Comparison of ENCODE assay signal across 8 mouse cellular contexts in genomic region chr3:66292356-66292946, GRCm38 (mm10). TPM values are rescaled to one million over a fixed set of nuclear protein-coding genes. Genes with fewer than 3 reads are reported as not detected.
A peak's percentile ranks its signal among the peaks of the same experiment; 100 is the strongest.
DNase-seq lines count a peak whose midpoint lies in the region; ATAC-seq and TF ChIP-seq lines count a peak whose summit lies in the region.

No protein-coding gene starts in this region.

- TF ChIP-seq POLR2A in liver, adult 2 months (IDR thresholded peaks at IDR 0.05; ENCODE audit: extremely low read depth, insufficient read depth, low read length), result no peak
- no peak for TF ChIP-seq POLR2A in myocyte (IDR thresholded peaks at IDR 0.05; ENCODE audit: insufficient read length, low read depth)

- DNase-seq in left cerebral cortex, postnatal 4 days, result peak; percentile 5
- no peak for DNase-seq in left cerebral cortex, adult 8-10 months (ENCODE audit: low spot score in 2 of 2)
- DNase-seq in embryonic facial prominence, embryonic 14.5 days (ENCODE audit: low spot score), result peak; percentile 85
- DNase-seq in hindbrain, embryonic 14.5 days (ENCODE audit: low spot score), result no peak
- peak; percentile 8 for DNase-seq in liver, adult 2 months (ENCODE audit: extremely low read depth, low read depth, low spot score)
- DNase-seq in spleen, postnatal 14 days (ENCODE audit: low spot score in 2 of 2), result no peak

- peak; percentile 94 for ATAC-seq in embryonic facial prominence, embryonic 14.5 days (ENCODE audit: low read depth)
- peak; percentile 70 for ATAC-seq in hindbrain, embryonic 14.5 days (ENCODE audit: low FRiP score)
- ATAC-seq in erythroid progenitor cell, adult 5-6 weeks (replicated peaks; ENCODE audit: low FRiP score, poor library complexity, severe bottlenecking), result no peak

- H3K9me3 ChIP-seq in embryonic facial prominence, embryonic 14.5 days (ENCODE audit: control insufficient read depth, low read length), result no peaks in the 10 kb centered on the region
- H3K9me3 ChIP-seq in hindbrain, embryonic 14.5 days (ENCODE audit: control insufficient read depth, low read length), result no peaks in the 10 kb centered on the region

- WGBS in embryonic facial prominence, embryonic 14.5 days, result 3% methylated on average over 17 of the region's 20 CpGs
- WGBS in hindbrain, embryonic 14.5 days, result 12% methylated on average over 20 of the region's 20 CpGs
- WGBS in liver, adult 2 months, result 9% methylated on average over 20 of the region's 20 CpGs

- peak overlapping the region; percentile 74 for H3K27ac ChIP-seq in embryonic facial prominence, embryonic 14.5 days (replicated peaks; ENCODE audit: low read depth, low read length)
- no peak overlapping the region for H3K27ac ChIP-seq in hindbrain, embryonic 14.5 days
- H3K27ac ChIP-seq in liver, adult 2 months (replicated peaks; ENCODE audit: insufficient read depth, low read depth, low read length), result no peak overlapping the region

- H3K4me3 ChIP-seq in embryonic facial prominence, embryonic 14.5 days (ENCODE audit: low read depth, low read length), result peak overlapping the region; percentile 33
- peak overlapping the region; percentile 8 for H3K4me3 ChIP-seq in hindbrain, embryonic 14.5 days (replicated peaks; ENCODE audit: low read length)
- peak overlapping the region; percentile 25; the same call in 1 of the 2 replicates for H3K4me3 ChIP-seq in liver, adult 2 months (ENCODE audit: insufficient read depth, low read depth, low read length)
- H3K4me3 ChIP-seq in myocyte, result no peak overlapping the region

- H3K36me3 ChIP-seq in embryonic facial prominence, embryonic 14.5 days (ENCODE audit: control insufficient read depth, insufficient read depth, low read length), result no peaks in the 10 kb centered on the region
- H3K36me3 ChIP-seq in hindbrain, embryonic 14.5 days (replicated peaks; ENCODE audit: control insufficient read depth, insufficient read depth), result no peaks in the 10 kb centered on the region
- H3K36me3 ChIP-seq in liver, adult 2 months (ENCODE audit: control insufficient read depth, insufficient read depth, low read length), result no peaks in the 10 kb centered on the region
- H3K36me3 ChIP-seq in myocyte (ENCODE audit: control insufficient read depth, insufficient read depth), result no peaks in the 10 kb centered on the region

- peak overlapping the region; percentile 60 for H3K4me2 ChIP-seq in embryonic facial prominence, embryonic 14.5 days (ENCODE audit: low read depth, low read length)
- H3K4me2 ChIP-seq in hindbrain, embryonic 14.5 days (replicated peaks), result peak overlapping the region; percentile 39
- peak overlapping the region; percentile 0 for H3K4me2 ChIP-seq in myocyte (ENCODE audit: low read depth)

- H3K79me2 ChIP-seq in liver, adult 2 months (ENCODE audit: control insufficient read depth, insufficient read depth, low read length), result no peaks in the 10 kb centered on the region
- H3K79me2 ChIP-seq in myocyte (ENCODE audit: control insufficient read depth, insufficient read depth), result no peaks in the 10 kb centered on the region

- TF ChIP-seq CTCF in liver, adult 2 months (IDR thresholded peaks at IDR 0.05; ENCODE audit: low read depth, low read length), result no peak

- H3ac ChIP-seq in myocyte (ENCODE audit: control insufficient read depth, insufficient read length), result no peak overlapping the region

- H3K27me3 ChIP-seq in embryonic facial prominence, embryonic 14.5 days (replicated peaks; ENCODE audit: control insufficient read depth, insufficient read depth, low read length), result no peaks in the 10 kb centered on the region
- no peaks in the 10 kb centered on the region for H3K27me3 ChIP-seq in hindbrain, embryonic 14.5 days (ENCODE audit: control insufficient read depth, insufficient read depth, low read length)
- no peaks in the 10 kb centered on the region for H3K27me3 ChIP-seq in liver, adult 2 months (ENCODE audit: control insufficient read depth, insufficient read depth, low read length)
- H3K27me3 ChIP-seq in myocyte (ENCODE audit: control insufficient read depth, insufficient read depth, insufficient read length), result no peaks in the 10 kb centered on the region

- peak overlapping the region; percentile 52 for H3K9ac ChIP-seq in embryonic facial prominence, embryonic 14.5 days (ENCODE audit: low read depth, low read length)
- peak overlapping the region; percentile 32; the same call in 1 of the 2 replicates for H3K9ac ChIP-seq in hindbrain, embryonic 14.5 days
- H3K9ac ChIP-seq in liver, adult 2 months (ENCODE audit: low read depth, low read length), result no peak overlapping the region

- intact Hi-C loops in left cerebral cortex, postnatal 4 days (cut with DNase I), result no loop called here

- H3K4me1 ChIP-seq in embryonic facial prominence, embryonic 14.5 days (ENCODE audit: control insufficient read depth, insufficient read depth, low read length), result peaks cover 10% of the 10 kb centered on the region
- H3K4me1 ChIP-seq in hindbrain, embryonic 14.5 days (replicated peaks; ENCODE audit: control insufficient read depth, insufficient read depth, low read length), result 0 out of 2 replicates have a peak, but pooled peaks cover 4% of the 10 kb centered on the region
- H3K4me1 ChIP-seq in liver, adult 2 months (ENCODE audit: control insufficient read depth, insufficient read depth, low read length), result no peaks in the 10 kb centered on the region; the same call in 1 of the 2 replicates

TF ChIP-seq in myocyte, 11 proteins besides CTCF, POLR2A, EP300 and RAD21:
- TF ChIP-seq MYOG (IDR thresholded peaks at IDR 0.05; ENCODE audit: control insufficient read depth in 1 of 3, insufficient read depth in 1 of 3, insufficient read length in 2 of 3, low read depth in 2 of 3), result peak in 2 of 3 experiments; percentile 4 to 16
- TF ChIP-seq MYOD1 (IDR thresholded peaks at IDR 0.05; ENCODE audit: control insufficient read depth in 1 of 3, insufficient read length in 2 of 3, low read depth in 2 of 3), result peak in 2 of 3 experiments; percentile 26 to 30
- no peak for TF ChIP-seq E2F4 (IDR thresholded peaks at IDR 0.05; ENCODE audit: insufficient read depth)

RNA-seq across cellular contexts. Expression of gene Veph1, which starts 4.2 kb away (rescaled TPM):
- 1 to 10 TPM; 1.3 to 2.8 TPM for total RNA-seq in left cerebral cortex, postnatal 4 days (2021)
- under 1 TPM; 0.05 to 0.19 (median 0.12) TPM for total RNA-seq in left cerebral cortex, adult 8-10 months (2022)
- polyA plus RNA-seq in embryonic facial prominence, embryonic 14.5 days (2014; fragmentation: Nextera tagmentation; extraction: Ambion mirVana), result 3.0 and 5.5 TPM in 2 replicates
- polyA plus RNA-seq in hindbrain, embryonic 14.5 days (2014; fragmentation: Nextera tagmentation; extraction: Ambion mirVana), result 2.0 and 2.7 TPM in 2 replicates
- 0.27 and 0.28 TPM in 2 replicates for total RNA-seq in liver, adult 2 months (2014; rRNA removed)
- 0.10 TPM in 1 of 2 replicates, not detected in the other for polyA plus RNA-seq in liver, adult 2 months (2012; rRNA removed)
- polyA plus RNA-seq in myocyte (2012; fragmentation: generic; extraction: Trizol), result not detected
- not detected in 2 replicates for total RNA-seq in erythroid progenitor cell, adult 5-6 weeks (2015; ENCODE audit: low replicate concordance)
- not detected in 2 replicates for total RNA-seq in erythroid progenitor cell, adult 5-6 weeks (2017; ENCODE audit: low replicate concordance)

Comparison
In these comparisons a context has a peak if more than half of its experiments do, and no peak if none do; other contexts are left out.
1. DNase-seq: peak in left cerebral cortex, postnatal 4 days (single experiment), embryonic facial prominence, embryonic 14.5 days (single experiment) and liver, adult 2 months (single experiment); none in left cerebral cortex, adult 8-10 months (0 of 2), hindbrain, embryonic 14.5 days (single experiment) and spleen, postnatal 14 days (0 of 2).
2. H3K4me2 ChIP-seq: peak in every context shown above with its lines; median percentile 60 in embryonic facial prominence, embryonic 14.5 days; 39 in hindbrain, embryonic 14.5 days; 0 in myocyte.